Mouse (Mus musculus): ENCODE measurements around the gene Fabp6. TPM values are rescaled to one million over a fixed set of nuclear protein-coding genes. Genes with fewer than 3 reads are reported as not detected.

Gene Fabp6
- polyA plus RNA-seq, 1 experiment from 2014 or later: 0.59 TPM

Other genes starting within 250 kb of the Fabp6 start
- 74.1 and 78.7 TPM in 2 replicates for gene Pttg1, start 175.3 kb downstream of the Fabp6 start, polyA plus RNA-seq (2015; fragmentation: Nextera tagmentation; extraction: Ambion mirVana)
- 55.0 and 60.2 TPM in 2 replicates for gene Slu7, start 167.8 kb downstream of the Fabp6 start, polyA plus RNA-seq (2015; fragmentation: Nextera tagmentation; extraction: Ambion mirVana)
- 58.0 and 58.9 TPM in 2 replicates for gene C1qtnf2, start 127.3 kb downstream of the Fabp6 start, polyA plus RNA-seq (2015; fragmentation: Nextera tagmentation; extraction: Ambion mirVana)
- gene Ccnjl, start 72.8 kb downstream of the Fabp6 start, polyA plus RNA-seq (2015; fragmentation: Nextera tagmentation; extraction: Ambion mirVana): 9.5 and 11.3 TPM in 2 replicates
- gene 4933415A04Rik, start 14.5 kb downstream of the Fabp6 start, polyA plus RNA-seq (2015; fragmentation: Nextera tagmentation; extraction: Ambion mirVana): 2.2 and 2.8 TPM in 2 replicates
- 14.5 and 22.7 TPM in 2 replicates for gene Pwwp2a, start 80.5 kb upstream of the Fabp6 start, polyA plus RNA-seq (2015; fragmentation: Nextera tagmentation; extraction: Ambion mirVana)
- gene Ttc1, start 146.5 kb upstream of the Fabp6 start, polyA plus RNA-seq (2015; fragmentation: Nextera tagmentation; extraction: Ambion mirVana): 65.8 and 68.1 TPM in 2 replicates

Data from limb, embryonic 15.5 days (tissue).